Mouse (Mus musculus) ES-E14 (cell line): ENCODE measurements around the gene Raf1.

Source experiments
- CHD2 ChIP-seq: IDR thresholded peaks from 2 replicates; pipeline ENCODE4 v1.6.1; 2014; ENCODE audit warnings: mild to moderate bottlenecking, low read depth, low read length, inconsistent platforms
- HCFC1 ChIP-seq: IDR thresholded peaks from 2 replicates; pipeline ENCODE4 v1.6.1; 2012; ENCODE audit warnings: low read length, inconsistent platforms, borderline replicate concordance; ENCODE audit not compliant: insufficient read depth
- MAFK ChIP-seq: IDR thresholded peaks from 2 replicates; pipeline ENCODE4 v1.6.1; 2014; ENCODE audit warnings: mild to moderate bottlenecking, low read depth, low read length, inconsistent platforms; ENCODE audit not compliant: insufficient read depth

GRCm38 (mm10) chr6:115684851-115685646 lies 8.6 kb upstream of the Raf1 start:
- no peak for TF ChIP-seq MAFK
- TF ChIP-seq HCFC1, result no peak
- TF ChIP-seq CHD2, result no peak
